In the genomic region with DNA sequence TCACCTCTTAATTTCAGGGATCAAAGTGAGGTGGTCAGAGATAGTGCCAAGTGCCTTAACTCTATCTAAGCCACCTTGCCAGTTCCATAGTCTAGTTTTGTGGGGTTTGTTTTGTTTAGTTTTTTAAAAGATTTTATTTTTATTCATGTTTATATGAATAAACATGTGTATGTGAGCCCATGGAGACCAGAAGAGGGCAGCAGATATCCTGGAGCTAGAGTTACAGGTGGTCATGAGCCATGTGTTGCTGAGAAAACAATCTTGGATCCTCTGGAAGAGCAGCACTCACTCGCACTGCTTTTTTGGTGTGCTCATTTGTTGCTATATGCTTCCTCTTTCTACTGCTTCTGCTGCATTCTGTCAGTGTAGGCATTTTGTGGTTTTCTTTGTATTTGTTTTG, we compare ENCODE assay signal across 14 mouse cellular contexts.
A peak's percentile ranks its signal among the peaks of the same experiment; 100 is the strongest.
DNase-seq lines count a peak whose midpoint lies in the region; ATAC-seq and TF ChIP-seq lines count a peak whose summit lies in the region.
"Had no signal": no experiment of that assay in that cellular context is flagged by ENCODE, and none has a peak within 500 bp of the region (broad histone marks: within the 10 kb centered on the region; RNA-seq: fewer than 3 reads in every experiment).

No protein-coding gene starts in this region.

- H3K27me3 ChIP-seq in stomach, postnatal 0 days (ENCODE audit: control insufficient read depth, insufficient read depth, low read length) = no peaks in the 10 kb centered on the region
- H3K27me3 ChIP-seq: forebrain, embryonic 12.5 days; limb, embryonic 12.5 days; stomach, embryonic 15.5 days had no signal

- H3K36me3 ChIP-seq in stomach, postnatal 0 days (ENCODE audit: control insufficient read depth, insufficient read depth, low read length) = 0 out of 2 replicates have a peak, but pooled peaks cover 4% of the 10 kb centered on the region

- no peak overlapping the region for H3K4me2 ChIP-seq in stomach, postnatal 0 days (replicated peaks; ENCODE audit: low read depth)
- H3K4me2 ChIP-seq: forebrain, embryonic 12.5 days; limb, embryonic 12.5 days; stomach, embryonic 15.5 days had no signal

- 87% methylated on average over 1 of the region's 1 CpGs for WGBS in stomach, postnatal 0 days

- no peak overlapping the region for H3K4me3 ChIP-seq in stomach, postnatal 0 days (ENCODE audit: low read depth, low read length)
- H3K4me3 ChIP-seq: forebrain, embryonic 12.5 days; limb, embryonic 12.5 days; stomach, embryonic 15.5 days had no signal

- H3K27ac ChIP-seq in stomach, postnatal 0 days (replicated peaks) = no peak overlapping the region
- H3K27ac ChIP-seq: forebrain, embryonic 12.5 days; limb, embryonic 12.5 days; stomach, embryonic 15.5 days had no signal

- no peak for TF ChIP-seq EP300 in stomach, postnatal 0 days (optimal IDR thresholded peaks at IDR 0.05)

- TF ChIP-seq CTCF in stomach, postnatal 0 days (IDR thresholded peaks at IDR 0.05; ENCODE audit: low read depth) = peak; percentile 51

- H3K9me3 ChIP-seq in stomach, postnatal 0 days (ENCODE audit: control insufficient read depth, low read length) = no peaks in the 10 kb centered on the region
- H3K9me3 ChIP-seq: forebrain, embryonic 12.5 days; limb, embryonic 12.5 days; stomach, embryonic 15.5 days had no signal

- DNase-seq in embryo, embryonic 11 days = peak; percentile 10
- DNase-seq in embryo, embryonic 9.5 days (ENCODE audit: extremely low spot score) = no peak
- DNase-seq in kidney, postnatal 14 days = peak; percentile 6
- DNase-seq in kidney, adult 8-10 months = no peak
- DNase-seq in retina, postnatal 1 day = peak; percentile 15
- DNase-seq in retina, embryonic 14.5 days (ENCODE audit: low spot score) = no peak
- no peak for DNase-seq in stomach, postnatal 0 days (ENCODE audit: low spot score)
- DNase-seq in gastrocnemius, postnatal 10 days = no peak
- DNase-seq: gastrocnemius, postnatal 36 days; lung, postnatal 10 days; right cerebral cortex, postnatal 25 days had no signal

- no peak overlapping the region for H3K9ac ChIP-seq in stomach, postnatal 0 days (ENCODE audit: low read length)
- H3K9ac ChIP-seq: forebrain, embryonic 12.5 days; limb, embryonic 12.5 days; stomach, embryonic 15.5 days had no signal

- H3K4me1 ChIP-seq in stomach, postnatal 0 days (replicated peaks; ENCODE audit: control insufficient read depth, insufficient read depth) = no peaks in the 10 kb centered on the region
- H3K4me1 ChIP-seq: forebrain, embryonic 12.5 days; limb, embryonic 12.5 days; stomach, embryonic 15.5 days had no signal

- ATAC-seq in stomach, postnatal 0 days (ENCODE audit: low FRiP score, low TSS enrichment) = no peak

Comparison
In these comparisons a context has a peak if more than half of its experiments do, and no peak if none do; other contexts are left out.
1. DNase-seq: peak in embryo, embryonic 11 days (single experiment), kidney, postnatal 14 days (single experiment) and retina, postnatal 1 day (single experiment); none in embryo, embryonic 9.5 days (single experiment), kidney, adult 8-10 months (0 of 2), retina, embryonic 14.5 days (single experiment), stomach, postnatal 0 days (single experiment) and gastrocnemius, postnatal 10 days (single experiment).